Mouse (Mus musculus) lung, embryonic 14.5 days (tissue): Measurements from ENCODE around the gene Ctbp2. TPM values are rescaled to one million over a fixed set of nuclear protein-coding genes. Genes with fewer than 3 reads are reported as not detected.

Experiments
- ATAC-seq: fragments of 200-750 bp; cut with Nextera tagmentation; 2 replicates; pipeline ENCODE4 v1.8.0; 2017; ENCODE audit warnings: mild to moderate bottlenecking, moderate TSS enrichment, moderate library complexity; ENCODE audit not compliant: insufficient read depth
- DNase-seq: peaks from one replicate; pipeline ENCODE4 v3.0.0-alpha.2; 2015
- H3K27ac ChIP-seq: fragments of 300-500 bp; sonication (generic); 2 replicates; pipeline ENCODE4 v1.5.1; 2014; ENCODE audit warnings: low read depth, mild to moderate bottlenecking, moderate library complexity
- H3K27me3 ChIP-seq: fragments of 300-500 bp; sonication (generic); 2 replicates; pipeline ENCODE4 v1.6.1; 2014; ENCODE audit warnings: low read length, control low read depth; ENCODE audit not compliant: insufficient read depth
- H3K36me3 ChIP-seq: fragments of 300-500 bp; sonication (generic); 2 replicates; pipeline ENCODE4 v1.6.1; 2014; ENCODE audit warnings: control low read depth; ENCODE audit not compliant: insufficient read depth
- H3K4me1 ChIP-seq: fragments of 300-500 bp; sonication (generic); 2 replicates; pipeline ENCODE4 v1.6.1; 2014; ENCODE audit warnings: antibody characterized with exemption, control low read depth; ENCODE audit not compliant: insufficient read depth
- H3K4me2 ChIP-seq: fragments of 300-500 bp; sonication (generic); 2 replicates; pipeline ENCODE4 v1.6.1; 2014; ENCODE audit warnings: mild to moderate bottlenecking
- H3K4me3 ChIP-seq: fragments of 300-500 bp; sonication (generic); 2 replicates; pipeline ENCODE4 v1.5.1; 2014; ENCODE audit warnings: low read depth, low read length
- H3K9ac ChIP-seq: fragments of 300-500 bp; sonication (generic); 2 replicates; pipeline ENCODE4 v1.6.1; 2014
- H3K9me3 ChIP-seq: fragments of 300-500 bp; sonication (generic); 2 replicates; pipeline ENCODE4 v1.6.1; 2016; ENCODE audit warnings: low read depth, low read length, control low read depth
- CTCF ChIP-seq: IDR thresholded peaks from 2 replicates; pipeline ENCODE4 v1.5.1; 2016; ENCODE audit warnings: antibody characterized with exemption, low read depth
- WGBS: fragments of 180-500 bp; shearing (Covaris S2); extraction: QIAGEN DNeasy Blood & Tissue Kit; methylation state at CpG from one replicate; pipeline ENCODE4 v1.1.7; 2014; 5-methylcytosine and 5-hydroxymethylcytosine counted together
- polyA plus RNA-seq: library from polyadenylated mRNA; unstranded; fragments of >200 nt; fragmentation: Nextera tagmentation; extraction: Ambion mirVana; gene quantifications from 2 replicates; pipeline ENCODE4 v1.2.1, GENCODE M21; 2014

The Ctbp2 gene
- polyA plus RNA-seq, 1 experiment from 2014 or later: 124 TPM

- DNase-seq (peak; percentile 56), ATAC-seq (no peak; the same call in 1 of the 2 replicates)
- no peak overlapping the region for H3K9ac ChIP-seq
- H3K4me1 ChIP-seq: peaks cover 12% of the 10 kb centered on the region; the same call in 1 of the 2 replicates
- no peaks in the 10 kb centered on the region for H3K9me3 ChIP-seq
- H3K27ac ChIP-seq: no peak overlapping the region
- 58% methylated on average over 11 of the region's 11 CpGs for WGBS
- H3K4me3 ChIP-seq: no peak overlapping the region
- no peak overlapping the region for H3K4me2 ChIP-seq
- peaks cover 25% of the 10 kb centered on the region; the same call in 1 of the 2 replicates for H3K36me3 ChIP-seq
- no peak for TF ChIP-seq CTCF
- no peaks in the 10 kb centered on the region for H3K27me3 ChIP-seq
Observed at GRCm38 (mm10) chr7:133007343-133007742, 116.8 kb downstream of the Ctbp2 start.

- DNase-seq (no peak), ATAC-seq (no peak)
- no peak overlapping the region for H3K27ac ChIP-seq
- H3K9ac ChIP-seq: no peak overlapping the region
- 0 out of 2 replicates have a peak, but pooled peaks cover under 1% of the 10 kb centered on the region for H3K4me1 ChIP-seq
- 76% methylated on average over 7 of the region's 7 CpGs for WGBS
- H3K4me3 ChIP-seq: no peak overlapping the region
- no peaks in the 10 kb centered on the region for H3K27me3 ChIP-seq
- peaks cover 33% of the 10 kb centered on the region for H3K36me3 ChIP-seq
- H3K9me3 ChIP-seq: no peaks in the 10 kb centered on the region
- H3K4me2 ChIP-seq: no peak overlapping the region
- TF ChIP-seq CTCF: no peak
Observed at GRCm38 (mm10) chr7:133005772-133006171, 118.4 kb downstream of the Ctbp2 start.

GRCm38 (mm10) chr7:133003421-133003820, 120.7 kb downstream of the Ctbp2 start:
- Histone ChIP-seq H3K27me3 (no peaks in the 10 kb centered on the region), H3K9ac (no peak overlapping the region), H3K4me3 (no peak overlapping the region), H3K9me3 (no peaks in the 10 kb centered on the region), H3K36me3 (peaks cover 39% of the 10 kb centered on the region), H3K27ac (no peak overlapping the region), H3K4me2 (no peak overlapping the region), H3K4me1 (no peaks in the 10 kb centered on the region)
- peak; percentile 85 for DNase-seq
- 16% methylated on average over 3 of the region's 3 CpGs for WGBS
- peak; percentile 91 for TF ChIP-seq CTCF
- ATAC-seq: no peak

GRCm38 (mm10) chr7:133002271-133002670, 121.9 kb downstream of the Ctbp2 start:
- H3K36me3 ChIP-seq: peaks cover 48% of the 10 kb centered on the region
- no peak overlapping the region for H3K9ac ChIP-seq
- ATAC-seq (no peak), DNase-seq (no peak)
- H3K27me3 ChIP-seq: no peaks in the 10 kb centered on the region
- H3K4me2 ChIP-seq: no peak overlapping the region
- TF ChIP-seq CTCF: no peak
- 80% methylated on average over 6 of the region's 6 CpGs for WGBS
- no peak overlapping the region for H3K27ac ChIP-seq
- no peaks in the 10 kb centered on the region for H3K4me1 ChIP-seq
- no peaks in the 10 kb centered on the region for H3K9me3 ChIP-seq
- H3K4me3 ChIP-seq: no peak overlapping the region

- TF ChIP-seq CTCF: no peak
- no peak overlapping the region for H3K4me2 ChIP-seq
- H3K4me3 ChIP-seq: no peak overlapping the region
- no peaks in the 10 kb centered on the region for H3K9me3 ChIP-seq
- H3K27ac ChIP-seq: no peak overlapping the region
- ATAC-seq (no peak), DNase-seq (no peak)
- H3K4me1 ChIP-seq: no peaks in the 10 kb centered on the region
- H3K9ac ChIP-seq: no peak overlapping the region
- WGBS: 80% methylated on average over 3 of the region's 3 CpGs
- H3K27me3 ChIP-seq: no peaks in the 10 kb centered on the region
- H3K36me3 ChIP-seq: peaks cover 56% of the 10 kb centered on the region
Observed at GRCm38 (mm10) chr7:133001388-133001787, 122.8 kb downstream of the Ctbp2 start.

GRCm38 (mm10) chr7:132999061-132999460, 125.1 kb downstream of the Ctbp2 start:
- H3K4me2 ChIP-seq: no peak overlapping the region
- no peaks in the 10 kb centered on the region for H3K27me3 ChIP-seq
- peaks cover 65% of the 10 kb centered on the region for H3K36me3 ChIP-seq
- no peak overlapping the region for H3K27ac ChIP-seq
- WGBS: 94% methylated on average over 11 of the region's 11 CpGs
- no peak overlapping the region for H3K9ac ChIP-seq
- TF ChIP-seq CTCF: no peak
- H3K9me3 ChIP-seq: no peaks in the 10 kb centered on the region
- ATAC-seq (no peak), DNase-seq (no peak)
- H3K4me1 ChIP-seq: no peaks in the 10 kb centered on the region
- no peak overlapping the region for H3K4me3 ChIP-seq

- DNase-seq: no peak
- ATAC-seq: no peak
- no peaks in the 10 kb centered on the region for H3K4me1 ChIP-seq
- WGBS: 94% methylated on average over 12 of the region's 12 CpGs
- no peak overlapping the region for H3K4me3 ChIP-seq
- no peak overlapping the region for H3K27ac ChIP-seq
- no peak overlapping the region for H3K4me2 ChIP-seq
- no peaks in the 10 kb centered on the region for H3K9me3 ChIP-seq
- no peak overlapping the region for H3K9ac ChIP-seq
- peaks cover 70% of the 10 kb centered on the region for H3K36me3 ChIP-seq
- TF ChIP-seq CTCF: no peak
- no peaks in the 10 kb centered on the region for H3K27me3 ChIP-seq
Observed at GRCm38 (mm10) chr7:132998639-132999038, 125.5 kb downstream of the Ctbp2 start.

GRCm38 (mm10) chr7:132996391-132996790, 127.8 kb downstream of the Ctbp2 start:
- H3K4me3 ChIP-seq: no peak overlapping the region
- TF ChIP-seq CTCF: peak; percentile 50
- H3K9ac ChIP-seq: no peak overlapping the region
- no peaks in the 10 kb centered on the region for H3K27me3 ChIP-seq
- no peaks in the 10 kb centered on the region for H3K4me1 ChIP-seq
- WGBS: 87% methylated on average over 5 of the region's 5 CpGs
- no peak overlapping the region for H3K27ac ChIP-seq
- DNase-seq (no peak), ATAC-seq (peak; percentile 52; the same call in 1 of the 2 replicates)
- H3K36me3 ChIP-seq: peaks cover 88% of the 10 kb centered on the region
- H3K9me3 ChIP-seq: no peaks in the 10 kb centered on the region
- no peak overlapping the region for H3K4me2 ChIP-seq
